Mouse (Mus musculus) MEL (cell line): ENCODE measurements around the gene Fam151a.

Source experiments
- CTCF ChIP-seq, 3 experiments: IDR thresholded peaks in 2 of 3; conservative IDR thresholded peaks in 1 of 3; 2 replicates each; pipeline ENCODE4 v1.5.1; 2011 to 2012; ENCODE audit warnings: low read length in 3 of 3, low read depth in 2 of 3, mild to moderate bottlenecking in 2 of 3, improper control_type of control experiment in 1 of 3, inconsistent platforms in 1 of 3, mixed read lengths in 1 of 3, moderate library complexity in 1 of 3; ENCODE audit not compliant: control insufficient read depth in 1 of 3, insufficient read depth in 1 of 3, poor library complexity in 1 of 3, severe bottlenecking in 1 of 3
- POLR2A ChIP-seq, 2 experiments: IDR thresholded peaks; 2 replicates each; pipeline ENCODE4 v1.6.1; 2011 to 2012; ENCODE audit warnings: low read length in 2 of 2, mild to moderate bottlenecking in 2 of 2, control low read depth in 1 of 2, improper control_type of control experiment in 1 of 2, low read depth in 1 of 2, moderate library complexity in 1 of 2; ENCODE audit not compliant: control insufficient read depth in 1 of 2, insufficient read depth in 1 of 2, poor library complexity in 1 of 2
- SIN3A ChIP-seq: IDR thresholded peaks from 2 replicates; pipeline ENCODE4 v1.6.1; 2012; ENCODE audit warnings: low read length, improper control_type of control experiment, inconsistent platforms

DNA sequence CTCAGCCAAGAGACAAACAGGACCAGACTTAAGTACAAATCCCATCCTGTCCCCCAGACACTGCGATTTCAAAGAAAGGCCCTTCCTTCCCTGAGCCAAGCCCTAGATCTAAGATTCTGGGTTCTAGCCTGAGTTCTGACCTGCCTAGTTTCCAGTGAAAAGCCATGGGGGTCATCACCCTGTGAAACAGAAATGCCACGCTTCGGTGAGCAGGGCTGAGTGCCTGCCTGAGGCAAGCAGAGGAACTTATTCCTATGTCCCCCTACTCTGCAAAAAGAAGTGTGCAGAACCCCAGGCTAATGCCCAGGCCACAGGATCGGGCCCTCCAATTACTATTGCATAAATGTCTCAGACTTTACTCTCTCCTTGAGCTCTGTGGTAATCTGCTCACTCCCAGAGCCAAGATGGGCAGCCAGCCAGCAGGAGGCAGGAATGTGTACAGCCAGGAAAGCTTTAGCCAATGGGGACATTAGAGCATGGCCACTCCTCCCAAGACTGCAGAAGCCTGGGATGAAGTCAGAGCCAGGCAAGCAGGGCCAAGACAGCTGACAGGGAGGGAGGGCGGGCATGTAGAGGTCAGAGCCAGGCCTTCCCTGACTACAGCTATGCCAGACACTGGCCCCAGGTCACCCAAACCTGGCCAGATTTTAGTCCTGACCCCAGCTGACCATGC lies 44.6 kb downstream of the Fam151a start:
- TF ChIP-seq SIN3A (no peak), POLR2A (IDR thresholded peaks at IDR 0.05; ENCODE audit: control insufficient read depth in 1 of 2, insufficient read depth in 1 of 2, low read depth in 1 of 2, low read length in 2 of 2, poor library complexity in 1 of 2) (no peak), CTCF (IDR thresholded peaks at IDR 0.05 in 2 of 3, conservative IDR thresholded peaks at IDR 0.05 in 1 of 3; ENCODE audit: control insufficient read depth in 1 of 3, insufficient read depth in 1 of 3, low read depth in 2 of 3, low read length in 3 of 3, poor library complexity in 1 of 3, severe bottlenecking in 1 of 3) (no peak)
